Mouse (Mus musculus) ES-E14 (cell line): Measurements from ENCODE around the gene Ralgapa1.

Experiments
- CHD2 ChIP-seq: IDR thresholded peaks from 2 replicates; pipeline ENCODE4 v1.6.1; 2014; ENCODE audit warnings: mild to moderate bottlenecking, low read depth, low read length, inconsistent platforms
- ZNF384 ChIP-seq: IDR thresholded peaks from 2 replicates; pipeline ENCODE4 v1.6.1; 2012; ENCODE audit warnings: low read depth, low read length, inconsistent platforms

DNA sequence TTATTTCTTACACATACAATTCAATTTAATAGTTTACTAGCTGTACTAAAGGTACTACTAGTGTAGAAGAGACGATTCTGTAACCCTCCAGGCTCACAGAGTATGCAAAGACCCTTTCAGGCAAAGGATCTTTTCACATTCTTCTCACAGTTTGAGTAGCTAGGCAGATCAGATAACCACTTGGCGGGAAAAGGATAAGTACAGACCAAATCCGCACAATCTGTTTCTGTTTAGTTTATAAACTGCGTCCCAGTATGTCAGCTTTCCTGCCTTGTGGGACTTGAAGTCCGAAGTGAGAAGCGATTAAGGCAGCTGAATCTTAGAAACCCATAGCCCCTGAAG is 14.9 kb upstream of the Ralgapa1 start:
- no peak for TF ChIP-seq CHD2
- no peak for TF ChIP-seq ZNF384
